Mouse (Mus musculus) heart, adult 8-10 months (tissue): Measurements from ENCODE around the gene Kcnip1. TPM values are rescaled to one million over a fixed set of nuclear protein-coding genes. Genes with fewer than 3 reads are reported as not detected.

Experiments
- total RNA-seq, 4 experiments: library from RNA; stranded (reverse); gene quantifications; 2 replicates each; pipeline ENCODE4 v1.2.4; 2022

Gene Kcnip1
- total RNA-seq, 4 experiments from 2014 or later: 0.11 to 0.35 (median 0.17) TPM; not detected in 1

Other genes with a start within 250 kb of the Kcnip1 start
- gene Kcnmb1, start 30.1 kb downstream of the Kcnip1 start, total RNA-seq: 1 to 10 TPM in 1 of 4 experiments, under 1 TPM in 3; 0.44 to 1.1 (median 0.73) TPM
- gene Lcp2, start 53.8 kb upstream of the Kcnip1 start, total RNA-seq: 1 to 10 TPM; 1.5 to 5.1 (median 1.9) TPM
- gene 4930469K13Rik, start 105.4 kb upstream of the Kcnip1 start, total RNA-seq: not detected
- not detected for gene Foxi1, start 214.9 kb upstream of the Kcnip1 start, total RNA-seq